Mouse (Mus musculus) hindbrain, embryonic 12.5 days (tissue): ENCODE data around the gene Rabac1. TPM values are rescaled to one million over a fixed set of nuclear protein-coding genes. Genes with fewer than 3 reads are reported as not detected.

ENCODE experiments used
- ATAC-seq: fragments of 200-750 bp; cut with Nextera tagmentation; 2 replicates; pipeline ENCODE4 v1.8.0; 2017; ENCODE audit warnings: moderate TSS enrichment; ENCODE audit not compliant: low FRiP score
- H3K27ac ChIP-seq: fragments of 300-500 bp; sonication (generic); 2 replicates; pipeline ENCODE4 v1.5.1; 2016; ENCODE audit warnings: mild to moderate bottlenecking
- H3K27me3 ChIP-seq: fragments of 300-500 bp; sonication (generic); 2 replicates; pipeline ENCODE4 v1.6.1; 2016; ENCODE audit warnings: mild to moderate bottlenecking
- H3K36me3 ChIP-seq: fragments of 300-500 bp; sonication (generic); 2 replicates; pipeline ENCODE4 v1.6.1; 2016; ENCODE audit warnings: mild to moderate bottlenecking
- H3K4me1 ChIP-seq: fragments of 300-500 bp; sonication (generic); 2 replicates; pipeline ENCODE4 v1.6.1; 2016
- H3K4me2 ChIP-seq: fragments of 300-500 bp; sonication (generic); replicated peaks from 2 replicates; pipeline ENCODE4 v1.6.1; 2016; ENCODE audit warnings: mild to moderate bottlenecking
- H3K4me3 ChIP-seq: fragments of 300-500 bp; sonication (generic); 2 replicates; pipeline ENCODE4 v1.5.1; 2016; ENCODE audit warnings: mild to moderate bottlenecking
- H3K9ac ChIP-seq: fragments of 300-500 bp; sonication (generic); 2 replicates; pipeline ENCODE4 v1.6.1; 2016; ENCODE audit warnings: mild to moderate bottlenecking, moderate library complexity
- H3K9me3 ChIP-seq: fragments of 300-500 bp; sonication (generic); replicated peaks from 2 replicates; pipeline ENCODE4 v1.6.1; 2016; ENCODE audit warnings: mild to moderate bottlenecking
- WGBS: fragments of 180-500 bp; shearing (Covaris S2); methylation state at CpG from one replicate; pipeline ENCODE4 v1.1.7; 2016; 5-methylcytosine and 5-hydroxymethylcytosine counted together
- microRNA-seq: library from miRNA; unstranded; fragments of <30 nt; microRNA quantifications from one replicate; pipeline ENCODE4, GENCODE M21; 2017
- polyA plus RNA-seq: library from polyadenylated mRNA; unstranded; fragments of >200 nt; fragmentation: Nextera tagmentation; extraction: Ambion mirVana; gene quantifications from 2 replicates; pipeline ENCODE4 v1.2.1, GENCODE M21; 2016

The Rabac1 gene
- polyA plus RNA-seq, 1 experiment from 2014 or later, result 138 TPM

- no peaks in the 10 kb centered on the region for H3K9me3 ChIP-seq
- H3K36me3 ChIP-seq, result no peaks in the 10 kb centered on the region
- H3K9ac ChIP-seq, result no peak overlapping the region
- H3K4me1 ChIP-seq, result peaks cover 64% of the 10 kb centered on the region
- peaks cover 98% of the 10 kb centered on the region for H3K27me3 ChIP-seq
- WGBS, result 1% methylated on average over 8 of the region's 8 CpGs
- ATAC-seq, result peak; percentile 68
- H3K27ac ChIP-seq, result peak overlapping the region; percentile 40; the same call in 1 of the 2 replicates
- H3K4me2 ChIP-seq, result no peak overlapping the region
- no peak overlapping the region for H3K4me3 ChIP-seq
These were observed 22.5 kb downstream of the Rabac1 start for GRCm38 (mm10) chr7:24949958-24950623.

DNA sequence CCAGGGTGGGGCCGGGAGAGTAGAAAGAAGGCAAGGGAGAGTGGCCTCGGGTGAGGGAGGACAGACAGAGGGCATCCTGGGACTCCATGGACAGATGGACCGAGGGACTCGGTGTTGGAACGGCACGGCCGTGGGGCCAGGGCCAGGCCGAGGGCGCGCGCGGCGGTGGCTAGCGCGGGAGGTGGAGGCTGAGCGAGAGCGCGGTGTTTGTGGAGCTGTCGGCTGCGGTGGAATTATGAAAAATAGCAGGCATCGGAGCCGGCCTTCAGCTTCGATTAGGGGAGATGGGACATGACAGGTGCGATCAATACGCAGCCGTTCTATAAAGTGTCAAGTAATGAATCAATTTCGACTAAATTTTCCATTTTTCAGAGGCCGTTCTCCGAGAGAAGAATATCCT is 23.8 kb downstream of the Rabac1 start:
- WGBS, result 2% methylated on average over 29 of the region's 29 CpGs
- peak overlapping the region; percentile 14 for H3K4me3 ChIP-seq
- H3K4me1 ChIP-seq, result peaks cover 62% of the 10 kb centered on the region
- ATAC-seq, result no peak
- H3K36me3 ChIP-seq, result no peaks in the 10 kb centered on the region
- peaks cover 98% of the 10 kb centered on the region for H3K27me3 ChIP-seq
- H3K4me2 ChIP-seq, result peak overlapping the region; percentile 44
- peak overlapping the region; percentile 49 for H3K9ac ChIP-seq
- H3K9me3 ChIP-seq, result no peaks in the 10 kb centered on the region
- no peak overlapping the region for H3K27ac ChIP-seq

GRCm38 (mm10) chr7:24947316-24948048 is 25.1 kb downstream of the Rabac1 start:
- peaks cover 54% of the 10 kb centered on the region for H3K4me1 ChIP-seq

GRCm38 (mm10) chr7:24944257-24944950 is 28.1 kb downstream of the Rabac1 start, which contains the start of gene Gm4881:
Gm4881 (minus strand) TSS chr7:24944494.
- Histone ChIP-seq H3K9ac (peak within 1 kb of the TSS; percentile 50), H3K4me2 (peak within 1 kb of the TSS; percentile 55), H3K27me3 (peaks cover 100% of the 10 kb centered on the region), H3K9me3 (no peaks in the 10 kb centered on the region), H3K27ac (peak within 1 kb of the TSS; percentile 35), H3K36me3 (no peaks in the 10 kb centered on the region), H3K4me3 (peak within 1 kb of the TSS; percentile 35), H3K4me1 (peaks cover 24% of the 10 kb centered on the region)
- no peak for ATAC-seq
- WGBS, result under 1% methylated on average over 71 of the region's 72 CpGs

More at GRCm38 (mm10) chr7:24947316-24948048, 25.1 kb downstream of the Rabac1 start:
- H3K4me3 ChIP-seq, result no peak overlapping the region
- H3K27me3 ChIP-seq, result peaks cover 99% of the 10 kb centered on the region
- H3K27ac ChIP-seq, result no peak overlapping the region
- H3K36me3 ChIP-seq, result no peaks in the 10 kb centered on the region
- H3K4me2 ChIP-seq, result no peak overlapping the region
- no peaks in the 10 kb centered on the region for H3K9me3 ChIP-seq
- WGBS, result 7% methylated on average over 7 of the region's 7 CpGs
- ATAC-seq, result no peak
- no peak overlapping the region for H3K9ac ChIP-seq

GRCm38 (mm10) chr7:24943641-24944040 is 28.9 kb downstream of the Rabac1 start:
- peak overlapping the region; percentile 22; the same call in 1 of the 2 replicates for H3K4me2 ChIP-seq
- H3K9ac ChIP-seq, result no peak overlapping the region
- peak overlapping the region; percentile 35 for H3K4me3 ChIP-seq
- H3K27me3 ChIP-seq, result peaks cover 100% of the 10 kb centered on the region
- no peaks in the 10 kb centered on the region for H3K36me3 ChIP-seq
- peaks cover 16% of the 10 kb centered on the region for H3K4me1 ChIP-seq
- H3K9me3 ChIP-seq, result no peaks in the 10 kb centered on the region
- 6% methylated on average over 6 of the region's 6 CpGs for WGBS
- ATAC-seq, result no peak
- no peak overlapping the region for H3K27ac ChIP-seq

DNA sequence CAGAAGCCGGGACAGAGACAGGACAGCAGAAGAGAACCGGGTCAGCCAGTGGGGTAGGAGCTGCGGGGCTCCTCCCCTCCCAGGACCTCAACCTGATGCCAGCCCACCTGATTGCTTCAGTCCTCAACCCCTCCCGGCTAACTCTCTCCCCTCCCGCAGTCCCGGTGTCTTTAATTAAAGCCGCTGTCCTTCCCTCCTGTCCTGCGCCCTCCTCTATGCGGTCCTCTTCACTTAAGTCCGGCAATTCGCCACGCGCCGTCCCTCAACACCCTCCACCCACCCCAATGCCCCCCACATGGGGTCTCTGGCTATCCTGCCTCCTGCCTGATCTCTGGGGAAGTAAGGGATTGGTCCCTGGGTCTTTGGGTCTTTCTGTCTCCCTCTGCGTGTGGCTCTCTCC is 40.9 kb downstream of the Rabac1 start:
- Histone ChIP-seq H3K4me2 (peak overlapping the region; percentile 8; the same call in 1 of the 2 replicates), H3K4me3 (peak overlapping the region; percentile 13; the same call in 1 of the 2 replicates), H3K4me1 (peaks cover 44% of the 10 kb centered on the region), H3K9me3 (no peaks in the 10 kb centered on the region), H3K27ac (no peak overlapping the region), H3K27me3 (peaks cover 90% of the 10 kb centered on the region), H3K9ac (peak overlapping the region; percentile 3; the same call in 1 of the 2 replicates), H3K36me3 (peaks cover 10% of the 10 kb centered on the region)
- 2% methylated on average over 15 of the region's 15 CpGs for WGBS
- ATAC-seq, result no peak

GRCm38 (mm10) chr7:24930475-24930874 is 42.1 kb downstream of the Rabac1 start:
- no peak overlapping the region for H3K27ac ChIP-seq
- peaks cover 78% of the 10 kb centered on the region for H3K27me3 ChIP-seq
- H3K4me3 ChIP-seq, result no peak overlapping the region
- peaks cover 21% of the 10 kb centered on the region for H3K36me3 ChIP-seq
- no peaks in the 10 kb centered on the region for H3K9me3 ChIP-seq
- H3K9ac ChIP-seq, result no peak overlapping the region
- ATAC-seq, result no peak
- peaks cover 44% of the 10 kb centered on the region for H3K4me1 ChIP-seq
- WGBS, result 54% methylated on average over 6 of the region's 6 CpGs
- H3K4me2 ChIP-seq, result no peak overlapping the region; the same call in 1 of the 2 replicates

Small RNAs within 50 kb of the gene (microRNA-seq; reads per million reads assigned to microRNA genes)
- gene Mir7046, result not detected
- gene Mir7047, result not detected

Other genes starting within 250 kb of the Rabac1 start
- gene Gm4763, start 245.8 kb downstream of the Rabac1 start, polyA plus RNA-seq, result not detected in 2 replicates
- gene Cd177, start 212.4 kb downstream of the Rabac1 start, polyA plus RNA-seq, result 0.23 and 0.39 TPM in 2 replicates
- not detected in 2 replicates for gene Ceacam10, start 195.5 kb downstream of the Rabac1 start, polyA plus RNA-seq
- gene Gm9844, start 110.5 kb downstream of the Rabac1 start, polyA plus RNA-seq, result 28.6 and 37.8 TPM in 2 replicates
- not detected in 2 replicates for gene Lypd4, start 102.8 kb downstream of the Rabac1 start, polyA plus RNA-seq
- gene Dmrtc2, start 102.7 kb downstream of the Rabac1 start, polyA plus RNA-seq, result 0.27 TPM in 1 of 2 replicates, not detected in the other
- gene Rps19, start 88.4 kb downstream of the Rabac1 start, polyA plus RNA-seq, result 1,212 and 1,459 TPM in 2 replicates
- gene Cd79a, start 75.4 kb downstream of the Rabac1 start, polyA plus RNA-seq, result 0.23 and 0.36 TPM in 2 replicates
- gene Arhgef1, start 69.8 kb downstream of the Rabac1 start, polyA plus RNA-seq, result 91.2 and 91.8 TPM in 2 replicates
- gene Gm4881, start 28.3 kb downstream of the Rabac1 start, polyA plus RNA-seq, result 9.4 and 13.8 TPM in 2 replicates
- gene Atp1a3, start 33.2 kb upstream of the Rabac1 start, polyA plus RNA-seq, result 110 and 121 TPM in 2 replicates
- 16.5 and 17.1 TPM in 2 replicates for gene Grik5, start 99.6 kb upstream of the Rabac1 start, polyA plus RNA-seq
- gene Zfp574, start 99.8 kb upstream of the Rabac1 start, polyA plus RNA-seq, result 39.8 and 40.8 TPM in 2 replicates
- gene Pou2f2, start 207.0 kb upstream of the Rabac1 start, polyA plus RNA-seq, result 38.6 and 40.3 TPM in 2 replicates
- 11.9 and 13.9 TPM in 2 replicates for gene Dedd2, start 247.9 kb upstream of the Rabac1 start, polyA plus RNA-seq
- 2.3 and 2.9 TPM in 2 replicates for gene Zfp526, start 248.7 kb upstream of the Rabac1 start, polyA plus RNA-seq